Mouse (Mus musculus): Measurements from ENCODE around the gene Vmn1r132.
"Not testable (repeated sequence)": the region's sequence is repeated elsewhere in the genome, so short reads cannot be mapped to it uniquely, and the experiment has no call there.

The Vmn1r132 gene

DNA sequence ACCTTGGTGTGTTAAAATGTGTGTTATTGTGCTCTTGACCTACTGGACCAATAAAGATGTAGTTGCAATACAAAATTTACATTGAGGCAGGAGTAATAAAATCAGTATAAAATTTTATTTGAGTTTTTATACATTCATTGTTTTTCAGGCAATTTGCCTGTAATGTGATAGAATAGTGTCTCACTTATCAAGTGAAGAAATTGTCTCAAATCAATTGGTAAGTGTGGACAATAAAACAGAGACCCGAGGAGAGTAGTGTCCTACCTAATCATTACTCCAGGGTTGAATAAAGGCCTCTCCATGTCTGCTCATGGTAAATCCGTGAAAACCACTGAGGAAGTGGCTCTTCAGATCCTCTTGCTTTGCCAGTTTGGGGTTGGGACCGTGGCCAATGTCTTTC lies at the start of gene Vmn1r132:
Gene Vmn1r132 (plus strand): TSS at position 301 of the 400 bp plus-strand sequence.
- not testable (repeated sequence) for DNase-seq
